Mouse (Mus musculus): ENCODE data around the gene Smarcb1. TPM values are rescaled to one million over a fixed set of nuclear protein-coding genes. Genes with fewer than 3 reads are reported as not detected.

The Smarcb1 gene
- polyA plus RNA-seq (2017; shearing (Covaris generic)) = 44.5 TPM

GRCm38 (mm10) chr10:75921026-75921725 lies at the start of gene Smarcb1:
Gene Smarcb1, minus strand, starts transcription at chr10:75921617.

GRCm38 (mm10) chr10:75954381-75954811 lies 33.0 kb upstream of the Smarcb1 start, which contains the start of gene Gm5134:
Gene Gm5134, plus strand, starts transcription at chr10:75954514.

GRCm38 (mm10) chr10:75942736-75943477 lies 21.5 kb upstream of the Smarcb1 start, which contains the start of gene Vpreb3:
Gene Vpreb3, plus strand, starts transcription at chr10:75943057.

GRCm38 (mm10) chr10:75940520-75940919 lies 19.1 kb upstream of the Smarcb1 start, which contains the start of gene Gm867:
Gene Gm867, minus strand, starts transcription at chr10:75940672.

GRCm38 (mm10) chr10:75935680-75936541 lies 14.5 kb upstream of the Smarcb1 start, which contains the start of gene Mmp11:
Gene Mmp11, minus strand, starts transcription at chr10:75936496.

GRCm38 (mm10) chr10:75932891-75933290 lies 11.5 kb upstream of the Smarcb1 start, which contains the start of gene Chchd10:
Gene Chchd10, plus strand, starts transcription at chr10:75933130.

GRCm38 (mm10) chr10:75893089-75893750 lies 28.2 kb downstream of the Smarcb1 start, which contains the start of gene Derl3:
Gene Derl3, plus strand, starts transcription at chr10:75893413.

GRCm38 (mm10) chr10:75859786-75860470 lies 61.5 kb downstream of the Smarcb1 start, which contains the start of gene Mif:
Gene Mif, minus strand, starts transcription at chr10:75860240.

Other genes with a start within 250 kb of the Smarcb1 start
- 50.0 TPM for gene Cabin1, start 157.3 kb downstream of the Smarcb1 start, polyA plus RNA-seq (2017; shearing (Covaris generic))
- gene Ddt, start 148.2 kb downstream of the Smarcb1 start, polyA plus RNA-seq (2017; shearing (Covaris generic)) = 32.2 TPM
- gene Gm20441, start 140.7 kb downstream of the Smarcb1 start, polyA plus RNA-seq (2017; shearing (Covaris generic)) = not detected
- gene Gstt3, start 140.2 kb downstream of the Smarcb1 start, polyA plus RNA-seq (2017; shearing (Covaris generic)) = not detected
- gene Gstt1, start 123.0 kb downstream of the Smarcb1 start, polyA plus RNA-seq (2017; shearing (Covaris generic)) = not detected
- not detected for gene Gstt4, start 99.1 kb downstream of the Smarcb1 start, polyA plus RNA-seq (2017; shearing (Covaris generic))
- gene Gstt2, start 84.2 kb downstream of the Smarcb1 start, polyA plus RNA-seq (2017; shearing (Covaris generic)) = 20.8 TPM
- gene Mif, start 61.4 kb downstream of the Smarcb1 start, polyA plus RNA-seq (2017; shearing (Covaris generic)) = 489 TPM
- 1.7 TPM for gene Derl3, start 28.2 kb downstream of the Smarcb1 start, polyA plus RNA-seq (2017; shearing (Covaris generic))
- 39.1 TPM for gene Chchd10, start 11.5 kb upstream of the Smarcb1 start, polyA plus RNA-seq (2017; shearing (Covaris generic))
- 1.9 TPM for gene Mmp11, start 14.9 kb upstream of the Smarcb1 start, polyA plus RNA-seq (2017; shearing (Covaris generic))
- gene Gm867, start 19.1 kb upstream of the Smarcb1 start, polyA plus RNA-seq (2017; shearing (Covaris generic)) = not detected
- not detected for gene Vpreb3, start 21.4 kb upstream of the Smarcb1 start, polyA plus RNA-seq (2017; shearing (Covaris generic))
- 1.3 TPM for gene Gm5134, start 32.9 kb upstream of the Smarcb1 start, polyA plus RNA-seq (2017; shearing (Covaris generic))
- 25.8 TPM for gene Zfp280b, start 111.0 kb upstream of the Smarcb1 start, polyA plus RNA-seq (2017; shearing (Covaris generic))
- 0.11 TPM for gene Slc5a4b, start 189.3 kb upstream of the Smarcb1 start, polyA plus RNA-seq (2017; shearing (Covaris generic))
- not detected for gene Slc5a4a, start 225.8 kb upstream of the Smarcb1 start, polyA plus RNA-seq (2017; shearing (Covaris generic))